Mouse (Mus musculus) MEL (cell line): ENCODE results near the gene Slc39a11. TPM values are rescaled to one million over a fixed set of nuclear protein-coding genes. Genes with fewer than 3 reads are reported as not detected.

Experiments
- DNase-seq: peaks from one replicate; pipeline ENCODE4 v3.0.0; 2011; ENCODE audit warnings: low read depth, low spot score
- H3K27ac ChIP-seq: 2 replicates; pipeline ENCODE4 v1.5.1; 2012; ENCODE audit warnings: low read depth, mild to moderate bottlenecking, control low read depth, low read length, moderate library complexity; ENCODE audit not compliant: control insufficient read depth
- H3K27me3 ChIP-seq, 2 experiments: fragments of 150-350 bp in 1 of 2; sonication (generic) in 1 of 2; 2 replicates each; pipeline ENCODE4 v1.6.1; 2012; ENCODE audit warnings: low read length in 2 of 2, mild to moderate bottlenecking in 2 of 2, improper control_type of control experiment in 1 of 2, moderate library complexity in 1 of 2; ENCODE audit not compliant: insufficient read depth in 2 of 2, control insufficient read depth in 1 of 2
- H3K36me3 ChIP-seq, 2 experiments: 2 replicates each; pipeline ENCODE4 v1.6.1; 2012 to 2014; ENCODE audit warnings: low read length in 2 of 2, improper control_type of control experiment in 1 of 2, inconsistent platforms in 1 of 2, mild to moderate bottlenecking in 1 of 2; ENCODE audit not compliant: insufficient read depth in 2 of 2, control insufficient read depth in 1 of 2
- H3K4me1 ChIP-seq, 2 experiments: fragments of 150-350 bp in 1 of 2; sonication (generic) in 1 of 2; 2 replicates each; pipeline ENCODE4 v1.6.1; 2012; ENCODE audit warnings: low read length in 2 of 2, improper control_type of control experiment in 1 of 2, mild to moderate bottlenecking in 1 of 2; ENCODE audit not compliant: insufficient read depth in 2 of 2, control insufficient read depth in 1 of 2
- H3K4me3 ChIP-seq, 2 experiments: fragments of 150-350 bp in 1 of 2; sonication (generic) in 1 of 2; 2 replicates each; pipeline ENCODE4 v1.5.1; 2012; ENCODE audit warnings: low read depth in 2 of 2, low read length in 2 of 2, mild to moderate bottlenecking in 2 of 2, moderate library complexity in 2 of 2, control low read depth in 1 of 2, improper control_type of control experiment in 1 of 2; ENCODE audit not compliant: control insufficient read depth in 1 of 2, insufficient read depth in 1 of 2
- H3K79me2 ChIP-seq: 2 replicates; pipeline ENCODE4 v1.6.1; 2012; ENCODE audit warnings: mild to moderate bottlenecking, low read length, moderate library complexity; ENCODE audit not compliant: control insufficient read depth, poor library complexity, insufficient read depth
- H3K9ac ChIP-seq: 2 replicates; pipeline ENCODE4 v1.6.1; 2012; ENCODE audit warnings: low read depth, mild to moderate bottlenecking, control low read depth, low read length, moderate library complexity; ENCODE audit not compliant: control insufficient read depth, poor library complexity, severe bottlenecking
- H3K9me3 ChIP-seq: fragments of 150-350 bp; sonication (generic); replicated peaks from 2 replicates; pipeline ENCODE4 v1.6.1; 2012; ENCODE audit warnings: mild to moderate bottlenecking, low read length, improper control_type of control experiment, moderate library complexity; ENCODE audit not compliant: insufficient read depth
- CTCF ChIP-seq, 3 experiments: IDR thresholded peaks in 2 of 3; conservative IDR thresholded peaks in 1 of 3; 2 replicates each; pipeline ENCODE4 v1.5.1; 2011 to 2012; ENCODE audit warnings: low read length in 3 of 3, low read depth in 2 of 3, mild to moderate bottlenecking in 2 of 3, improper control_type of control experiment in 1 of 3, inconsistent platforms in 1 of 3, mixed read lengths in 1 of 3, moderate library complexity in 1 of 3; ENCODE audit not compliant: control insufficient read depth in 1 of 3, insufficient read depth in 1 of 3, poor library complexity in 1 of 3, severe bottlenecking in 1 of 3
- ELF1 ChIP-seq: IDR thresholded peaks from 2 replicates; pipeline ENCODE4 v1.6.1; 2014; ENCODE audit warnings: low read depth, mild to moderate bottlenecking, inconsistent platforms, low read length, improper control_type of control experiment, moderate library complexity
- ETS1 ChIP-seq: IDR thresholded peaks from 2 replicates; pipeline ENCODE4 v1.6.1; 2012; ENCODE audit warnings: low read depth, mild to moderate bottlenecking, inconsistent platforms, low read length, improper control_type of control experiment, moderate library complexity
- KAT2A ChIP-seq: conservative IDR thresholded peaks from 2 replicates; pipeline ENCODE4 v1.6.1; 2012; ENCODE audit warnings: low read depth, low read length, improper control_type of control experiment, inconsistent platforms
- MAFK ChIP-seq: IDR thresholded peaks from 2 replicates; pipeline ENCODE4 v1.6.1; 2011; ENCODE audit warnings: low read depth, mild to moderate bottlenecking, low read length, improper control_type of control experiment, borderline replicate concordance
- MYC ChIP-seq: IDR thresholded peaks from 2 replicates; pipeline ENCODE4 v1.6.1; 2011; ENCODE audit warnings: low read depth, mild to moderate bottlenecking, low read length, improper control_type of control experiment, moderate library complexity
- POLR2A ChIP-seq, 2 experiments: IDR thresholded peaks; 2 replicates each; pipeline ENCODE4 v1.6.1; 2011 to 2012; ENCODE audit warnings: low read length in 2 of 2, mild to moderate bottlenecking in 2 of 2, control low read depth in 1 of 2, improper control_type of control experiment in 1 of 2, low read depth in 1 of 2, moderate library complexity in 1 of 2; ENCODE audit not compliant: control insufficient read depth in 1 of 2, insufficient read depth in 1 of 2, poor library complexity in 1 of 2
- RAD21 ChIP-seq: IDR thresholded peaks from 2 replicates; pipeline ENCODE4 v1.6.1; 2011; ENCODE audit warnings: mild to moderate bottlenecking, low read depth, low read length, improper control_type of control experiment
- SMC3 ChIP-seq: IDR thresholded peaks from 2 replicates; pipeline ENCODE4 v1.6.1; 2011; ENCODE audit warnings: low read depth, low read length, improper control_type of control experiment
- TAL1 ChIP-seq: IDR thresholded peaks from 2 replicates; pipeline ENCODE4 v1.6.1; 2012; ENCODE audit warnings: mild to moderate bottlenecking, inconsistent platforms, low read length, moderate library complexity, mixed read lengths
- TBP ChIP-seq: IDR thresholded peaks from 2 replicates; pipeline ENCODE4 v1.8.0; 2011; ENCODE audit warnings: low read depth, low read length, improper control_type of control experiment
- TCF12 ChIP-seq: IDR thresholded peaks from 2 replicates; pipeline ENCODE4 v1.6.1; 2014; ENCODE audit warnings: low read depth, mild to moderate bottlenecking, inconsistent platforms, low read length, improper control_type of control experiment, moderate library complexity
- USF1 ChIP-seq: IDR thresholded peaks from 2 replicates; pipeline ENCODE4 v1.6.1; 2014; ENCODE audit warnings: low read depth, mild to moderate bottlenecking, inconsistent platforms, low read length, improper control_type of control experiment, moderate library complexity
- ZC3H11A ChIP-seq: IDR thresholded peaks from 2 replicates; pipeline ENCODE4 v1.6.1; 2012; ENCODE audit warnings: low read depth, mild to moderate bottlenecking, inconsistent platforms, low read length, improper control_type of control experiment
- ZKSCAN1 ChIP-seq: IDR thresholded peaks from 2 replicates; pipeline ENCODE4 v1.6.1; 2012; ENCODE audit warnings: low read depth, mild to moderate bottlenecking, inconsistent platforms, low read length, improper control_type of control experiment, moderate library complexity
- polyA plus RNA-seq, 2 experiments: library from polyadenylated mRNA; stranded (reverse) in 1 of 2; unstranded in 1 of 2; fragments of >175 nt in 1 of 2; fragments of >200 nt in 1 of 2; gene quantifications; 2 replicates each; pipeline versions ENCODE4 v1.2.1 to v1.2.4; 2012; ENCODE audit warnings: low replicate concordance in 2 of 2, low read depth in 1 of 2; ENCODE audit not compliant: insufficient read length in 2 of 2, insufficient read depth in 1 of 2, missing spikeins in 1 of 2
- total RNA-seq: library from RNA; depleted of rRNA; stranded (reverse); fragments of 300-350 nt; gene quantifications from 2 replicates; pipeline ENCODE4 v1.2.3, GENCODE M21; 2012

Gene Slc39a11
- total and polyA plus RNA-seq, 3 experiments = 34.2 to 45.6 TPM; not detected in 1

- Histone ChIP-seq H3K27ac (no peak overlapping the region), H3K27me3 (no peaks in the 10 kb centered on the region), H3K36me3 (peaks cover 2% of the 10 kb centered on the region in 2 experiments; a peak in 3 of 4 replicates), H3K9me3 (no peaks in the 10 kb centered on the region), H3K4me3 (no peak overlapping the region), H3K9ac (no peak overlapping the region), H3K4me1 (peaks cover 6 to 9% of the 10 kb centered on the region in 2 experiments), H3K79me2 (no peaks in the 10 kb centered on the region)
- DNase-seq = no peak
- TF ChIP-seq TCF12 (peak; percentile 56), ELF1 (no peak), ETS1 (peak; percentile 89)
These were observed 162.1 kb downstream of the Slc39a11 start for GRCm38 (mm10) chr11:113487603-113488335.

GRCm38 (mm10) chr11:113484037-113484436, 165.8 kb downstream of the Slc39a11 start:
- peak; percentile 42 for DNase-seq
- H3K27me3 ChIP-seq = no peaks in the 10 kb centered on the region

GRCm38 (mm10) chr11:113477550-113477949, 172.3 kb downstream of the Slc39a11 start:
- H3K4me1 ChIP-seq = no peaks in the 10 kb centered on the region
- H3K27ac ChIP-seq = no peak overlapping the region
- no peaks in the 10 kb centered on the region for H3K79me2 ChIP-seq
- H3K9ac ChIP-seq = no peak overlapping the region
- no peak for TF ChIP-seq TBP
- no peak for TF ChIP-seq TCF12
- TF ChIP-seq ZC3H11A = no peak
- no peak for TF ChIP-seq MYC
- TF ChIP-seq POLR2A (IDR thresholded peaks at IDR 0.05; ENCODE audit: control insufficient read depth in 1 of 2, insufficient read depth in 1 of 2, low read depth in 1 of 2, low read length in 2 of 2, poor library complexity in 1 of 2) = no peak
- no peak for TF ChIP-seq ELF1
- TF ChIP-seq ZKSCAN1 = no peak
- no peak for TF ChIP-seq MAFK
- no peak for DNase-seq
- no peak overlapping the region for H3K4me3 ChIP-seq
- H3K9me3 ChIP-seq = no peaks in the 10 kb centered on the region
- no peaks in the 10 kb centered on the region for H3K27me3 ChIP-seq
- no peaks in the 10 kb centered on the region for H3K36me3 ChIP-seq

More at GRCm38 (mm10) chr11:113484037-113484436, 165.8 kb downstream of the Slc39a11 start:
- no peak overlapping the region for H3K27ac ChIP-seq
- no peak overlapping the region for H3K4me3 ChIP-seq
- no peak overlapping the region for H3K9ac ChIP-seq
- no peaks in the 10 kb centered on the region for H3K9me3 ChIP-seq
- no peaks in the 10 kb centered on the region for H3K79me2 ChIP-seq
- peaks cover 2% of the 10 kb centered on the region in 2 experiments; a peak in 3 of 4 replicates for H3K36me3 ChIP-seq
- peaks cover 6 to 9% of the 10 kb centered on the region in 2 experiments for H3K4me1 ChIP-seq
- TF ChIP-seq TAL1 = no peak
- peak; percentile 39 for TF ChIP-seq SMC3
- no peak for TF ChIP-seq USF1
- peak; percentile 50 to 68 (median 58) for TF ChIP-seq CTCF (IDR thresholded peaks at IDR 0.05 in 2 of 3, conservative IDR thresholded peaks at IDR 0.05 in 1 of 3; ENCODE audit: control insufficient read depth in 1 of 3, insufficient read depth in 1 of 3, low read depth in 2 of 3, low read length in 3 of 3, poor library complexity in 1 of 3, severe bottlenecking in 1 of 3)
- TF ChIP-seq RAD21 = peak; percentile 7; the same call in 1 of the 2 replicates
- TF ChIP-seq KAT2A = no peak
- TF ChIP-seq, all 39 proteins: peak for 3
